Mouse (Mus musculus) kidney, adult 11 months (tissue): ENCODE results near the gene Tnr.

ENCODE experiments used
- DNase-seq: peaks from one replicate; pipeline ENCODE4 v3.0.0; 2022

Tnr gene

DNA sequence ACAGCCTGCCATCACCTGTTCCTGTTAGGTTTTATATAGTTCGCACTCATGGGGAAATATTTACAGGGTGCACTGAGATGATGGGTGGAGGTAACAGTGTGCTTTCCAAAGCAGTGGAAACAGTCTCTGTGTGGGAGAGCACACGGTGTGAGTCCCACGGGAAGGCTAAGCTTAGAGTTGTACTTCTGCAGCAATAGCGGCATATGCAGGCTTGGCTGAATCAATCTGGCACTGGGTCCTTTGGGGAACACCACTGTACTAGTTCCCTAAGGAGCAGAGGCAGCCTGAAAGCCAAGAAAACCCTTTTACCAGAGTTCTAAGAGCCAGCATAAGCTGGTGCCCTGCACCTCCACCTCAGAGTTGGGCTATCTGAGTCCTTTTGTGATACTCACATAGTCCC lies 115.8 kb downstream of the Tnr start:
- no peak for DNase-seq

DNA sequence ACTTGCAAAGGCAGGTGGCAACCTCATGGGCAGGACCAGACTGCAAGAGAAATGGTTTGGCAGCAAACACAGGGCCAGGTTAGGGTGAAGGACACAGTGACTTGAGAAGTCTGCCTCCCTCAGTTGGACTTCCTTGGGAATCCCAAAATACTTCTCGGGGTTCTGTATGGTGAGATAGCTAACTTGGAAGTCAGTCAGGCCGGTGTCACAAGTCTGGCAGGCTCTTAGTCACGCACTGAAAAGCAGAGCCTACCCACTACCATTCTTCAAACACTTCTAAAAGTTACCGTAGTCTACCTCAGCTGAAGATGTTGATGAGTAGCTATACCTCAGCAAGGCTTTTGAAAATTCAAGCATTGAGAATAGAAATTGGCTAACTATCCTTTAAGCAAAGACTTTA lies 122.2 kb downstream of the Tnr start:
- no peak for DNase-seq

DNA sequence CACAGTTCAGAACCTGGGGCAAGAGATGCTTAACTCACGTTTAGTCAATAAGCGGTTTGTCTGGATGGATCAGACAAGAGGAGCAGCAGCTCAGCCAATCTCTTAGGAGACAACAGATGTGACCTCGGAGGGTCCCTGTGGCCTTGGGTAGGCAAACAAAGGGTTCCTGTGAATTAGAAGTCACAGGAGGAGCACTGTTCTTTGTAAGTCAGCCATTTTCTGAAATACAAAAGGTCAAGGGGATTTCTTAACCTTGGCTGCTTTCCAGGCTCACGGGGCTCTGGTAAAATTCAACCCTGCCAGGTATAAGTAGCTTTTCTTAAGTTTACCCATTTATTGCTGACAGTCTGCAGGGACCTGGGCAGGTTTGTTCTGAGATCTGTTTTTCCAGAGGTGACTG lies 126.9 kb downstream of the Tnr start:
- no peak for DNase-seq

DNA sequence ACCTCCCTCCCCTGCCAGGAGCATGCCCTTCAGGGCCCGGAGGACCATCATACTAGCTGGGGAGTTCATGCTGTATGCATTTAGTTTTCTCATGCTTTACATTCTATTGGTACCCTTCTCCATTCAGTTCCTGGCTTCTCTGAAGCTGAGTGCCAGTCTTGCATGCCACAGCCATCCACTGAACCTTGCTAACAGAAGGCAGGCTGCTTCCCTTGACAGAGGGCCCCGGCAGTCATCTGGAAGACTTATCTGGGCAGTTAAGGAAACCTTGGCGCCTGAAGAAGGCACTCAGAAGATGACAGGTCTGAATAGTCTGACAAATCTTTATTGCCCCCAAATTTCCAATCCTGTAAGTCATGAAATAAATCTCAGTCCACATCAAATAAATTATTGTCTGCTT lies 131.7 kb downstream of the Tnr start:
- no peak for DNase-seq

DNA sequence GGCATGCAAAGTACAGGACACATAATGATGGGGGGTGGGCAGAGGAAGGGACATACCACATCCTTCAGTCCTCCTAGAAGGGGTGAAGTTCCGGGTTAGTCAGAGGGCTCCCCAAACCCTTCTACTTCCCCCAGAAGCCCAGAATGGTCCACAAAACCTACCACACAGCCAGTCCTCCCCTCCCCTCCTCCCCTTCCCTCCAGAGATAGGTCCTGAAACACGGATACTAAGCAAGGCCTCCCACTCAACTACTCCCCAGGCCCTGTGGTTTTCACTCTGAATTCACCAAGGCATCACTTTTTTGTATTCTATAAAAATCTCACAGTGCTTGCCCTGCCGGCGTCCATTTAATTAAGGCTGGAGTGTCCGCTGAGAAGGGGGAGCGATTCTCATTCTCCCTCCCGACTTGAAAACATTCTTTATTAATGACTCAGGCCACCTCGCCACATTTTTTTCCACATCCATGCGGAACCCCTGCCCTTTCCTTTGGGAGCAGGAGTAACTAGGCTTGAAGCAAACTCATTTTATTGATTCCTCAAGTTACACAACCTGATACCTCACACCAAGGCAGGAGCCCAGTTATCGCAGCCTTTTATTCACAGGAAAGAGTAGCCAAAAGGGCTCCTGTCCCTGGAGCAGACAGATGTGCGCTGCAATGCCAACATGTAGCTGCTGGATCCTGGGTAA lies 134.4 kb downstream of the Tnr start:
- DNase-seq, result no peak

DNA sequence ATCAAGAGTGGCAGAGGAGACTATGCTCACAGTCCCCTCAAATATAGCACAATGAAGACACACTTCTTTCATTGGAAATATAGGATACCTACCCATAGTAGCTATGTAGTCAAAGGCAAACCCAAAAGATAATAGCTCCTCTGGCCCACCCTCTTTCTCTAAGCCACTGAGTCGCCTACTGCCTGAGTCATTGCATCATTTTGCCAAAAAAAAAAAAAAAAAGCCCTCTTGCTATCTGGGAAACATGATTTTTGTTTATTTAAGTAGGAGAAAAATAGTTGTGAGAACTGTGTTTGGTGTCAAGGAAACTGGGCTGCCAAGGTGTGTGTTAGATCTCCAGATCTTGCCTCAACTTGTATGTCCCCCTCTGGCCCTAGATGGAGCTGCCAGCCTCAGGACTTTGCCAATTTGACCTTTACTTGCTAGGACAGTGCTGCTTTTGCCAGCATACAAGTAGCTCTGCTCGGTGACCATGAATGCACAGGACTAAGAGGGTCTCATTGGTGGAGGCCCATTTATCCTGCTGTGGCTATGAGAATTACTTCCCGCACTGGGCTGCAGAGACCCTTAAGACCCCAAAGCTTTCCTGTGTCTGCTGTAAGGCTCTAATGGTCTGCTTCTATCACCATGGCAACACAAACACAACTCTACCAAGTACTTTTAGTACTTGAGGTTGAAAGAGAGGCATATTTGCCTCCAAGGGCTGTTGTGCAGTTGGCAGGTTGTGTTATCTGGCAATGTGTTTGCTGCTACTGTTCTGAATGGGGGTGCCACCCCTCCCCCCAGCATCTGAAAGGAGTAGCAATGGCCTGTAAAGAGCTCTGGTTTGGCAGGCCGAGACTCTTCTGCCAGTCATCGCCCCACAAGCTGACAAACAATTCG lies 137.3 kb downstream of the Tnr start:
- no peak for DNase-seq

DNA sequence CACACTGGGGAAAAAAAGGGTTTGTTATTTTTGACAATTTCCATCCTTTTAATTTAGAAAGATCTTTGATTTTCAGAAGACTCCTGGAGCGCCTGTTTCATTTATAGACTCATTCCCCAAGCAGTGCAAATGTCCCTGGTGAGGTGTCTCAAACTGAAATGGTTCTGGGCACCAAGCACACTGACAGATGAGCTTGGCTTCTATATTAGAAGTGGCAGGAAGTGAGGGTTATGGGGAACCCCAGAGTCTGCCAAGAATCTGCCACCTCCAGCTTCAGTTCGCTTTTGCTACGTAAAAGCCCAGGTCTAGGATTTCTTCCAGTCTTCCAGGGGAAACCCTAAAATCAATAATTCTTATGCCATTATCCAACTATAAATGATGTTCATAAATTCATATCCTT lies 140.9 kb downstream of the Tnr start:
- no peak for DNase-seq

DNA sequence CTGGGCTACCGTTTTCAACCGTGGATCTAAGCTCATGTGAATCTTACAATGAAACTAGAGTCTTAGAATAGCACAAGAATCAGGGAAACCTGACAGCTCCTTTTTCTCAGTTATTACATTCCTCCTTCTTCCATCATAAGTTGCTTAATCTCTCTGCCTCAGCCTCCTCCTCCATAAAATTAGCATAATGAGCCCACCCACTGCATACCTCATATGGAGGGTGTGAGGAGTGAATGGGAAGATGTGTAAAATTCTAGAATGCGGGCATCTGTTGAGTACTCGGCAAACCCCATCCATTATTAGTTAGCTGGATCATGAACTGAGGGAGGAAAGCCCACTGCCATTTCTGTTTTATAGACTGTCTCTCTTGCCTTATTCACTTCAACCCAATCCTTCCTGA lies 141.4 kb downstream of the Tnr start:
- DNase-seq, result no peak

DNA sequence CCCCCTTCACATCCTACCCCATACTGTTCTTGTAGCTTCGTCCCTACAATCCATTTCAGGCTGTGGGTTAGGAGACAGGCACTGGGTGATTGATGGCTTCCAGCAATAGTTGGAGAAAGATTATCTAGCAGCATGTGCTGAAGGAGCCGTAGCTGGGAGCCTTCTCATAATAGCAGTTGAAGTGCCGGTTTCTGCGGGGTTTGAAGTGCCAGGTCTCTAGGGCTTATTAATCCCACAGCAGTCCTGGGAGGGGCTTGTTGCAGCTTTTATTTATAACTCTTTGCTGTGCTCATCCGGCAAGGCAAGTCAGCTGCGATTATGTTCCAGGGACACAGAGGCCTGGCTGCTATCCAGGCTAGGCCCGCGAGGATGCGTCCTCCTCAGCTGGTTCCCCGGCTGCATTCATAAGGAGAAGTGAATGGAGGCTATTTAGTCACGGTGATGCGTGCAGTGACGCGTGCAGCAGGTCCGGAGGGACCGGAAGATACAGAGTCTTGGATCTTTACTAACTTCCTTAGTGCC lies 147.1 kb downstream of the Tnr start:
- DNase-seq, result no peak

DNA sequence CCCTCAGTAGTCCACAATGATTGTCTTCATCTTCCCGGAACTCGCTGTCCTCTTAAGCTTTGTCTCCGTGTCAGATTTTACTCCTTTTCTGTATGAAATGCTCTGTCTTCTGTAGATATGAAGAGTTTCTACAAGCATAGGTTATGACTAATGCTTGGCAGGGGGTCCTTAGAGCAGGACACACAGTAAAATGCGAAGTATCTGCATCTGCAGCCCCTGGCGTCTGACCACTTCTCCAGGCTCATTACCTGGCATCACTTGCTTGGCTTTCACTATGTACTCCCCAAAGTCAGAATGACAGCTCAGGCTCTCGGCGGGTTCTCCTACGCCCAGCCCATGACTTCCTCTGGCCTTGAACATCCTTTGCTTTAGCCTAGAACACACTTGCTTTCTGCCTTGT lies 147.6 kb downstream of the Tnr start:
- DNase-seq, result no peak

DNA sequence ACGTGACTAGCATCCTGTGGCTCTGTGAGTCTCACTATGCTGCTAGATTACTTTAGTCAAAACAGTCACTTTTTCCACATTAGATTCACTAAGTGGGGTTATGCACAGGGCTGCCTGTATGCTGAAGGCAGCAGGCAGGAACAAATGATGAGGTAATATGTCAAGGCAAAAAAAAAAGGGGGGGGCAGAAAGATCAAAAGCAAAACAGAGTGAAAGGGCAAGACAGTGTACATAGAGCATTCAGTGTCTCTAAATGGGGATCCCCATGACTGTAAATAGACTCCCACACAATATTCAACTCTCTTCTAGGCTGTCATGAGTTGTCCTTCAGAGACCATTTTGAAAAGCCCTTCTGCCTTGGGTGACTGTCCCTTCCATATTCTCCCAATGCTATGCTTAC lies 150.7 kb downstream of the Tnr start:
- DNase-seq, result no peak

DNA sequence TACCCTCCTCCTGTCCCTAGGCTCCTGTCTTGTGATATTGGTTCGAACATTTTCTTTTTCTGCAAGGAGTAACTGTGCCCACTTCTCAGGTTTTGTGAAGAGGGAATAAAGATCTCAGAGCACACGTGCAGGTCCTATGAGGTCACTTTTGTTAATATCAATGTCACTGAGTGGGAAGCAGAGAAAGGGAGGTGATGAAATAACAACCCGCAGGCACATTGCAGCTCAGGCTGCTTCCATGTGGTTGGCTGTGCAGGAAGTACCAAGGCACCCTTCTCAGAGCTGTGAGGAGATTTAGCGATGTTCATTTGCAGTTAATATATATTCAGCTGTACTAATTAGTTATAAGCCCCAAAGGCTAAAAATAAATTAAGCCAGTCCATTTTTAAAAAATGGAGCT lies 151.9 kb downstream of the Tnr start:
- DNase-seq, result no peak

DNA sequence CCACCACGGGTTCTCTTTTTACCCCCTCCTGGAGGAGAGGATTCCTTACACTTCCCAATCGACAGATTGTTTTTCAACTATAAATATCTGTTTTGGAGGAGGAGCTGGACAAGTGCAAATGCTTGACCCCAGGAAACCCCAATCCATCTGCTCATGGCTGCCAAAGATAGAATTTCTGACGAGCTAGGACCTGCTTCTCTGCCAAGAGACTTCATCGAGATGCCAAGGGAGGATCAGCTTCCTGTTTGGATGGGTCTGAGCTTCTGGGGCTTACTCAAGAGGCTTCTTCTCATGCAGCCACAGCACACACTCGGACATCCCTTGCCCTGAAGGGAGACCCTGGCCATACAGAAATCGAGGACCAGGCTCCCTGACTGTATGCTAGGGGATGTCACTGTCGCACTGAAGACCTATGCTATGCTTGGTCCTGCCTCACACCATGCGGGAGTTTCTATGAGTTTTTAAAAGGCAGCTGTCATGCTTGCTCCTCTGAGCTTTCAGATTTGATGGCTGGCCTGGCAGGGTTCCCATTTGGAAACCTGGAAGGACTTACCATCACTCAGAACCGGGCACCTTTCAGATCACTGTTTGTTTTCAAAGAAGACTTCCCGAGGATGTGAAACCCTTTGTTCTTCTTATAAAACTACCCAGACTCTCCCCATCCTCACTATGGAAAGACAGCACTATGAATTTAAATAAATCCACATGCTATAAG lies 154.8 kb downstream of the Tnr start:
- no peak for DNase-seq

DNA sequence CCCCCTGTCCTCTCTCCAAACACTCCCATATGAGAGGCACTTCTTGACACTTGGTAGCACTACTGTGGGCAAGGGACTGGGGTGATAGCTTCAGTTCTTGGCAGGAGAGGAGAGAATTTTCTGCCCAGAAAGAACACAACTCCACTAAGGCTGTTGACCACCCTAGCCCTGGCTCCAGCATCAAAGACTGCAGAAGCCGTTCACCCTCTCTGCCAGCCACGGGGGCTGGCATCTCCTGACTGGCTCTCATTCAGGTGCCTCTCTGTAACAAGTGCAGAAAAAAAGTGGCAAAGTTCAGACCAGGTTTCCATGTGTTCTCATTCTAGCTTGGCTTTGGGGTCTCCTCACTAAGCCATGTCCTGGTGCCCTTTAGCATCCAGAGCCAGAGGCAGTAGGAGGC lies 157.7 kb downstream of the Tnr start:
- no peak for DNase-seq

DNA sequence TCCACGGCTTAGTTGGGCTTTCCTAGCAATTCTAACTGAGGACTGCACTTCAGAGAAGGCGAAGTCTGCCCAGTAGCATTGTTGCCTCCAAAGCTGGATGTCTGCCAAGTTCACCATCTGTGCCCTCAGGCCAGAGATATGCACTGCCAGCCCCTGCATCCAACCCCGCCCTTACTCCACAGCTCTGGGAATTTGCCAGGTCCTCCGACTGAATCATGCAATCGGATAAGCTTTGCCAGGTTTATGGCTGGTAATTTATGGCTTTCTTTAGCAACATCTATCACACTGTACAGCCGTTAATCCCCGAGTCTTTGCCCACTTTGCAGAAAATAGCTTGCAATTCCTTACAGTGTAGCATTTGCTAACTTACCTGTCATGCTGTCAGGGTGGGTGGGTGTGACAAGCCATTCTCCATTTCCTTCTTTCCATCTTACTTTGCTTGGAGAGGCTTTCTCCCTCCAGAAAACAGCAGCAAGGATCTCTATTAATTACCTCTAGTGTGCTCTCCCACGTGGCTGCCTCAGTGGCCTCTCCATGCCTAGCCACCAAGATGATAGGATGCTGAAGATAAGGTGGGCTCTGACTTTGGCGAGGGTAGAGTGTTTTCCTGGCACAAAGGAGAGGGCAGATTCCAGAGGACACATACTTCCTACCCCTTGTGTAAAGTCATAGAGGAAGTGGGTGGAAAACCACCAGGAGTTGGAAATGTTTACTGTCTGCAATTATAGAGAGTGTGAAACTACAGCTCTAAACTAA lies 163.1 kb downstream of the Tnr start:
- no peak for DNase-seq

DNA sequence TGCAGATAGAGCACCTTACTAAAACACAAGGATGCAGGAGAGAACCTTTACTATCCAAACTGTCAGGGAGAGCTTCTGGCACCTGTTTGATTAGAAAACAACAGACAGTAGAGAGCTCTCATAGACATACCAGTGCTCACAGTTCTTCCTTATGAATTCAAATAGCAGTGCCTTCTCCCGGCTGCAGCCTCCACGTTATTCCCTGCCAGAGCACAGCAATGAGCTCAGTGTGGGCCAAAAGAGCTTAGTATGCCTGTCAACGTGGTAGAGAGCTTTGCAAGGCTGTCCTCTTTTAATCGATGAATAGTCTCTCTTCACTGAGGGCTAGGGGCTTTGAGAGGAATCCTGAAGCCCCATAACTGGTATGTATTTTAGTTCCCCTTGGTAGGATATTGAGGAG lies 173.1 kb downstream of the Tnr start:
- no peak for DNase-seq

DNA sequence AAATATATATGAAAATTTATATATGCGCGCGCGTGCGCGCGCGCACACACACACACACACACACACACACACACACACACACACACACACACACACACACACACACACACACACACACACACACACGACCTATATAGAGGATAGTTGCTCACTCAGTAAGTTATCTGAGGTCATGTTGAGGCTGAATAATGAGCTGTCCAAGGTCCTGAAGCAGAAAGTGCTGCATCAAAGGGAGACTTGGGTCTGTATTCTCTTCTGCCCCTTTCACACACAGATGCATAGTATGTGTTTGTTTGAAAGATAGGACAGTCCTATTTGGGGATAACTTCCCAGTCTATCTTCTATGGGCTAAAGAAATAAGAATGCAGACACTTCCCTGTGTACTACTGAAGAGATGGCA lies 178.5 kb downstream of the Tnr start:
- no peak for DNase-seq

DNA sequence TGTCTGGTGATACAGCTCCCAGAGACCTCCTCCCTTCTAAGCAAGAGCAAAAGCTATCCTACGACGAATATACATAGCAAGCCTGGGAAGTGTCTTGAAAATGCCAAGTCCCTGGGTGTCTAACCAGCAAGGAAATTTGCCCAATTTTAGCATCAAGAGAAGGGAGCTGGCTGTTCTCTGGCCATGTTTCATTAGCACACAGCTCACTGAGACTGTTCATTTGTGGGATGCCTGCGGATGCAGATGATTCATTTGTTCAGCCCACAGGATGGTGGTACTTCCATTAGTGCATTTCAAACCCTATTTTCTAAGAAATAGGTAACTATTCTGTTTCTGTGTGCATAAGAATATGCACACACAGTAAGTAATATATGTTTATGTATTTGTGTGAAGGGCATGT lies 181.4 kb downstream of the Tnr start:
- DNase-seq, result no peak

DNA sequence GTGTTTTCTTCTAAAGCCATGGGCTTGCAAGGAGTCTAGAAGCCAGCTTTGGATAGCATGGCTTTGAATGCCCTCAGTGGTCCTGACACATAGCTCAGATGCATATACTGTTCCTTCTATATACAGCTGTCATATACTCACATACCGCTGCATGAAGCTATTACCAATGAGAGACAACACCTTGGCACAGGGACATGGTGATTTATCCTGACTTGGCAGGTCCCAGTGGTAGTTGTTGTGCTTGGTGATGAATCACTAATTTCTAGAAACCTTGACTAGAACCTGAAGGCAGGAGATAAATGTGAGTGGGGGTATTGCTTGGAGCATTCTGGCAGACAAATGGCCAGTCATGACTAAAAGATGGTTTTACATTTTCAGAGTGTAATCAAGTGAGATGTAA lies 192.7 kb downstream of the Tnr start:
- DNase-seq, result no peak

DNA sequence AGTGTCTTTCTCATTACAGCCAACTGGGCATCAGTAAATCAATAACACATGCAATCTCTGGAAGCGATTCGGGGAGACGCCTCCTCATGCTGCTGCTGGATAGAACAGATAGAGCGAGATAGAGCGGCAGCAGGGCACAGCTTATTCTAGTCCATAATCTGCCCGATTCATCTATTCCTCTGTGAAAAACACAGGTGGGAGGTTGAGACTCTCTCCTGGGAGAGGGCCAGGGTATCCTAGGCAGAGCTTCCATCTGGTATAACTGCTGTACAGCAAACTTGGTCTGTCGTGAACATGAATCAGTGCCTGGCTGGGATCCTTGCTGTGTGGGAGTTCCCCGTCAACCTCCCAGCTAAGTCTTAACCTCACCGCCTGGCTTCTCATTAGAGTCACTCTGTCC lies 193.4 kb downstream of the Tnr start:
- no peak for DNase-seq

DNA sequence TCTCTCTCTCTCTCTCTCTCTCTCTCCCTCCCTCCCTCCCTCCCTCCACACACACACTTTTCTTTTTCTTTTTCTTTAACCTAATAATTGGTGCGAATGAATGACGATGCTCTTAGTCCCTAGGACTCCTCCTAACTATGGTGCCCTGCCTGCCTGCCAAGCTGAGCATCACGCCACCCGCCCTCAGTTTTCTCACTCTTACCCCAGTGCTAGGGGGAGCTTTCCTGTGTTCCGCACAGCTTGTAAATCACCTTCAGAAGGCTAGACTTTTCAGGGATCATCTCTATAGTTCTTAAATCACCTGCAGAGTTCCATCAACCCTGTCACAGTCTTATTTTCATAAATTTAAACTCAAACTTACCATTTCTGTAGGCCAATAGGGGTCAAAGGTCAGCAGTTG lies 200.2 kb downstream of the Tnr start:
- DNase-seq, result no peak

DNA sequence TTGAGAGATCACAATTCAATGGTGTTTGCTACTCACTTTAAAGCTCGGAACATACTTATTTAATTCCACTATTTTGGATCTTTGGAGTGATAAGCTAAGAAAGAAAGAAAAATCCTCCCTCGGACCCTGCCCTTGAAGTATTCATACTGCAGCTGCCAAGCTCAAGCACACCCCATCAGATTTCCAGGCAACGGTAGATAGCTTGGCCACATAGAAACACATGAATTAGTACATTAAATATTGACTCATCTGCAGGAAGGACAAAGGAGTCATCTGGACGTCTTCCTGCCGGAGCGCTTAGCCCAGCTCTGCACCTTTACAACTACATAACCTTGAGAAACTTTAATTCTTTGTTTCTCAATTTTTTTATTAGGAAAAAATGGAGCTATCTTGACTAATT lies 205.7 kb downstream of the Tnr start:
- no peak for DNase-seq

DNA sequence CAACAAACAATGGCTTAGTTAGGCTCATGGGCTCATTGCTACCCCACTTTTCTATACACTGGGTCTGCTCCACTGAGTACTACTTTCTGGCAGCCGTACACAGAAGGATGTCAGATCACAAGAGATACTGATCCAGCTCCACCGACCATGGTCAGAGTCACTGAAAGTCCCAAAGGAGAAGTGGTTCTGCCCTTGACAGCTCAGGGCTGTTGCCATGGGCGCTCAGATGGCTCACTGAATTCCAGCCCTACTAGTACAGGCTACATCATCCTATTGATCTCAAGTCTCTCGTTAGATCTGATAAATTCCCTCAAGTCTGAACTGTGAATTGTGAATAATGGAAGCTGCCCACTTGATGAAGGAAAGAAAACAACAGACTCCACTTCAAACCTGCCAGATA lies 207.3 kb downstream of the Tnr start:
- DNase-seq, result no peak
